Mouse (Mus musculus): ENCODE results near the gene Gm5269. TPM values are rescaled to one million over a fixed set of nuclear protein-coding genes. Genes with fewer than 3 reads are reported as not detected.

The Gm5269 gene
- polyA plus RNA-seq, 2 experiments from 2014 or later, result not detected

GRCm38 (mm10) chr1:45877463-45877862, 12.6 kb downstream of the Gm5269 start:
- ATAC-seq, result no peak

- no peak for ATAC-seq
These were observed 13.4 kb downstream of the Gm5269 start for GRCm38 (mm10) chr1:45876450-45877198.

GRCm38 (mm10) chr1:45875640-45876039, 14.4 kb downstream of the Gm5269 start:
- no peak for ATAC-seq

GRCm38 (mm10) chr1:45873250-45873649, 16.8 kb downstream of the Gm5269 start:
- no peak for ATAC-seq

GRCm38 (mm10) chr1:45868479-45869137, 21.5 kb downstream of the Gm5269 start:
- no peak for ATAC-seq

GRCm38 (mm10) chr1:45868050-45868449, 22.0 kb downstream of the Gm5269 start:
- no peak for ATAC-seq

GRCm38 (mm10) chr1:45866288-45867018, 23.6 kb downstream of the Gm5269 start:
- no peak for ATAC-seq

GRCm38 (mm10) chr1:45865727-45866126, 24.3 kb downstream of the Gm5269 start:
- no peak for ATAC-seq

- no peak for ATAC-seq
These were observed 24.8 kb downstream of the Gm5269 start for GRCm38 (mm10) chr1:45865316-45865715.

- ATAC-seq, result no peak
These were observed 25.5 kb downstream of the Gm5269 start for GRCm38 (mm10) chr1:45864564-45865014.

- no peak for ATAC-seq
These were observed 26.4 kb downstream of the Gm5269 start for GRCm38 (mm10) chr1:45863641-45864040.

- no peak for ATAC-seq
These were observed 28.9 kb downstream of the Gm5269 start for GRCm38 (mm10) chr1:45861162-45861561.

- ATAC-seq, result no peak
These were observed 29.7 kb downstream of the Gm5269 start for GRCm38 (mm10) chr1:45860349-45860748.

GRCm38 (mm10) chr1:45858038-45858437, 32.0 kb downstream of the Gm5269 start:
- no peak for ATAC-seq

- no peak for ATAC-seq
These were observed 44.6 kb downstream of the Gm5269 start for GRCm38 (mm10) chr1:45845466-45845865.

Other genes with a start within 250 kb of the Gm5269 start
- 10 to 100 TPM; 38.9 to 47.1 TPM for gene Wdr75, start 95.1 kb downstream of the Gm5269 start, polyA plus RNA-seq (2017; shearing (Covaris generic))
- gene Slc40a1, start 36.2 kb upstream of the Gm5269 start, polyA plus RNA-seq (2017; shearing (Covaris generic)), result 1 to 10 TPM; 1.0 to 2.3 TPM
- gene Dnah7b, start 176.0 kb upstream of the Gm5269 start, polyA plus RNA-seq (2017; shearing (Covaris generic)), result 1 to 10 TPM in 1 of 2 experiments, not detected in 1; 2.4 TPM

All from activated CD4-positive, CD25-positive, alpha-beta regulatory T cell, adult 4 months (primary cell).